ENCODE assay signal across 7 mouse cellular contexts in genomic region chr14:31168425-31168824, GRCm38 (mm10). TPM values are rescaled to one million over a fixed set of nuclear protein-coding genes. Genes with fewer than 3 reads are reported as not detected.
DNase-seq lines count a peak whose midpoint lies in the region; ATAC-seq and TF ChIP-seq lines count a peak whose summit lies in the region.

TSS of gene Stab1 (minus strand) at chr14:31168641.

- no peak within 1 kb of the TSS for H3K4me2 ChIP-seq in forebrain, embryonic 13.5 days

- no peak within 1 kb of the TSS for H3K9ac ChIP-seq in forebrain, embryonic 13.5 days

- H3K4me1 ChIP-seq in bone marrow, adult 2 months (ENCODE audit: control insufficient read depth, insufficient read depth, low read length) = peaks cover 5% of the 10 kb centered on the region
- peaks cover 7% of the 10 kb centered on the region; the same call in 1 of the 2 replicates for H3K4me1 ChIP-seq in forebrain, embryonic 13.5 days
- H3K4me1 ChIP-seq in hindbrain, embryonic 10.5 days (replicated peaks) = peaks cover 27% of the 10 kb centered on the region

- H3K36me3 ChIP-seq in forebrain, embryonic 13.5 days (ENCODE audit: poor library complexity, severe bottlenecking) = peaks cover 39% of the 10 kb centered on the region
- H3K36me3 ChIP-seq in hindbrain, embryonic 10.5 days = peaks cover 38% of the 10 kb centered on the region

- 3% methylated on average over 10 of the region's 10 CpGs for WGBS in bone marrow, adult 2 months
- WGBS in forebrain, embryonic 13.5 days = 67% methylated on average over 10 of the region's 10 CpGs
- 55% methylated on average over 10 of the region's 10 CpGs for WGBS in hindbrain, embryonic 10.5 days

- no peak for ATAC-seq in forebrain, embryonic 13.5 days

- no peaks in the 10 kb centered on the region for H3K9me3 ChIP-seq in forebrain, embryonic 13.5 days (replicated peaks)
- no peaks in the 10 kb centered on the region for H3K9me3 ChIP-seq in hindbrain, embryonic 10.5 days

- H3K27ac ChIP-seq in bone marrow, adult 2 months (ENCODE audit: control insufficient read depth, insufficient read depth, low read depth, low read length, poor library complexity) = no peak within 1 kb of the TSS; the same call in 1 of the 2 replicates
- peak within 1 kb of the TSS; percentile 31; the same call in 1 of the 2 replicates for H3K27ac ChIP-seq in forebrain, embryonic 13.5 days
- H3K27ac ChIP-seq in hindbrain, embryonic 10.5 days = peak within 1 kb of the TSS; percentile 1; the same call in 1 of the 2 replicates

- peak within 1 kb of the TSS; percentile 13 for H3K4me3 ChIP-seq in bone marrow, adult 2 months (replicated peaks; ENCODE audit: control insufficient read depth, low read depth, low read length)
- no peak within 1 kb of the TSS for H3K4me3 ChIP-seq in forebrain, embryonic 13.5 days
- H3K4me3 ChIP-seq in hindbrain, embryonic 10.5 days = peak within 1 kb of the TSS; percentile 20

- no peak for TF ChIP-seq CTCF in bone marrow, adult 2 months (IDR thresholded peaks at IDR 0.05; ENCODE audit: control insufficient read depth, insufficient read depth, low read length)

- DNase-seq in hindbrain, embryonic 10.5 days (ENCODE audit: low spot score) = no peak
- DNase-seq in layer of hippocampus, postnatal 36 days = no peak
- DNase-seq in lung, postnatal 25 days (ENCODE audit: low spot score) = peak; percentile 63
- DNase-seq in cerebellum, postnatal 4 days (ENCODE audit: low spot score in 2 of 2) = no peak
- no peak for DNase-seq in right cerebral cortex, adult 18-20 months

- no peaks in the 10 kb centered on the region for H3K27me3 ChIP-seq in forebrain, embryonic 13.5 days
- no peaks in the 10 kb centered on the region for H3K27me3 ChIP-seq in hindbrain, embryonic 10.5 days (ENCODE audit: insufficient read depth, poor library complexity, severe bottlenecking)

- TF ChIP-seq POLR2A in bone marrow, adult 2 months (IDR thresholded peaks at IDR 0.05; ENCODE audit: borderline replicate concordance, control insufficient read depth, low read depth, low read length) = no peak

RNA-seq across cellular contexts. Expression of gene Stab1, which starts in this region (rescaled TPM):
- 56.3 and 73.4 TPM in 2 replicates for polyA plus RNA-seq in bone marrow, adult 2 months (2011; ENCODE audit: insufficient read depth, insufficient read length, low replicate concordance, missing spikeins)
- polyA plus RNA-seq in forebrain, embryonic 13.5 days (2015; fragmentation: Nextera tagmentation; extraction: Ambion mirVana) = 13.5 and 16.3 TPM in 2 replicates
- polyA plus RNA-seq in hindbrain, embryonic 10.5 days (2016; fragmentation: Nextera tagmentation; extraction: Ambion mirVana) = 23.0 and 25.7 TPM in 2 replicates
- total RNA-seq in layer of hippocampus, postnatal 36 days (2021) = 10 to 100 TPM; 16.6 to 24.0 TPM
